Mouse (Mus musculus): ENCODE data around the gene Pigr. TPM values are rescaled to one million over a fixed set of nuclear protein-coding genes. Genes with fewer than 3 reads are reported as not detected.

Pigr gene
- polyA plus RNA-seq (2015; fragmentation: Nextera tagmentation; extraction: Ambion mirVana), result 0.22 and 0.46 TPM in 2 replicates

GRCm38 (mm10) chr1:130826448-130826847 is at the start of gene Pigr:
Gene Pigr, plus strand, starts transcription at chr1:130826684.
- H3K27ac ChIP-seq (replicated peaks), result no peak within 1 kb of the TSS
- DNase-seq (ENCODE audit: low spot score), result no peak
- WGBS, result 83% methylated on average over 5 of the region's 5 CpGs

GRCm38 (mm10) chr1:130779867-130780266 is 46.6 kb upstream of the Pigr start:
- H3K4me3 ChIP-seq (ENCODE audit: low read depth, low read length), result no peak overlapping the region
- no peak overlapping the region for H3K27ac ChIP-seq (replicated peaks)
- no peak overlapping the region for H3K9ac ChIP-seq (ENCODE audit: low read length)
- H3K36me3 ChIP-seq (ENCODE audit: control insufficient read depth, insufficient read depth, low read length), result no peaks in the 10 kb centered on the region
- no peak overlapping the region for H3K4me2 ChIP-seq (replicated peaks; ENCODE audit: low read depth)
- no peaks in the 10 kb centered on the region for H3K9me3 ChIP-seq (ENCODE audit: control insufficient read depth, low read length)
- TF ChIP-seq CTCF (IDR thresholded peaks at IDR 0.05; ENCODE audit: low read depth), result no peak
- TF ChIP-seq EP300 (optimal IDR thresholded peaks at IDR 0.05), result no peak
- ATAC-seq (ENCODE audit: low FRiP score, low TSS enrichment), result no peak
- H3K27me3 ChIP-seq (ENCODE audit: control insufficient read depth, insufficient read depth, low read length), result no peaks in the 10 kb centered on the region
- no peaks in the 10 kb centered on the region for H3K4me1 ChIP-seq (replicated peaks; ENCODE audit: control insufficient read depth, insufficient read depth)
- no peak for DNase-seq (ENCODE audit: low spot score)
- WGBS, result 79% methylated on average over 3 of the region's 3 CpGs

More at GRCm38 (mm10) chr1:130826448-130826847, at the start of gene Pigr:
- no peaks in the 10 kb centered on the region for H3K9me3 ChIP-seq (ENCODE audit: control insufficient read depth, low read length)
- TF ChIP-seq EP300 (optimal IDR thresholded peaks at IDR 0.05) (no peak), CTCF (IDR thresholded peaks at IDR 0.05; ENCODE audit: low read depth) (no peak)
- H3K36me3 ChIP-seq (ENCODE audit: control insufficient read depth, insufficient read depth, low read length), result no peaks in the 10 kb centered on the region
- no peak within 1 kb of the TSS for H3K4me3 ChIP-seq (ENCODE audit: low read depth, low read length)
- H3K27me3 ChIP-seq (ENCODE audit: control insufficient read depth, insufficient read depth, low read length), result no peaks in the 10 kb centered on the region
- ATAC-seq (ENCODE audit: low FRiP score, low TSS enrichment), result no peak
- no peak within 1 kb of the TSS for H3K9ac ChIP-seq (ENCODE audit: low read length)
- H3K4me1 ChIP-seq (replicated peaks; ENCODE audit: control insufficient read depth, insufficient read depth), result no peaks in the 10 kb centered on the region
- no peak within 1 kb of the TSS for H3K4me2 ChIP-seq (replicated peaks; ENCODE audit: low read depth)

GRCm38 (mm10) chr1:130784054-130784453 is 42.4 kb upstream of the Pigr start:
- H3K9me3 ChIP-seq (ENCODE audit: control insufficient read depth, low read length), result no peaks in the 10 kb centered on the region
- no peak overlapping the region for H3K9ac ChIP-seq (ENCODE audit: low read length)
- H3K4me2 ChIP-seq (replicated peaks; ENCODE audit: low read depth), result no peak overlapping the region
- H3K4me3 ChIP-seq (ENCODE audit: low read depth, low read length), result no peak overlapping the region
- DNase-seq (ENCODE audit: low spot score), result peak; percentile 36
- no peak for TF ChIP-seq EP300 (optimal IDR thresholded peaks at IDR 0.05)
- TF ChIP-seq CTCF (IDR thresholded peaks at IDR 0.05; ENCODE audit: low read depth), result peak; percentile 76
- 0 out of 2 replicates have a peak, but pooled peaks have one; percentile 61 for ATAC-seq (ENCODE audit: low FRiP score, low TSS enrichment)
- H3K27ac ChIP-seq (replicated peaks), result no peak overlapping the region
- no peaks in the 10 kb centered on the region for H3K4me1 ChIP-seq (replicated peaks; ENCODE audit: control insufficient read depth, insufficient read depth)
- H3K36me3 ChIP-seq (ENCODE audit: control insufficient read depth, insufficient read depth, low read length), result no peaks in the 10 kb centered on the region
- WGBS, result 6% methylated on average over 4 of the region's 4 CpGs
- H3K27me3 ChIP-seq (ENCODE audit: control insufficient read depth, insufficient read depth, low read length), result no peaks in the 10 kb centered on the region

- WGBS, result 36% methylated on average over 4 of the region's 4 CpGs
- Histone ChIP-seq H3K4me2 (replicated peaks; ENCODE audit: low read depth) (no peak overlapping the region), H3K4me1 (replicated peaks; ENCODE audit: control insufficient read depth, insufficient read depth) (no peaks in the 10 kb centered on the region), H3K36me3 (ENCODE audit: control insufficient read depth, insufficient read depth, low read length) (no peaks in the 10 kb centered on the region), H3K9me3 (ENCODE audit: control insufficient read depth, low read length) (no peaks in the 10 kb centered on the region), H3K27me3 (ENCODE audit: control insufficient read depth, insufficient read depth, low read length) (no peaks in the 10 kb centered on the region), H3K27ac (replicated peaks) (no peak overlapping the region), H3K9ac (ENCODE audit: low read length) (no peak overlapping the region), H3K4me3 (ENCODE audit: low read depth, low read length) (no peak overlapping the region)
- TF ChIP-seq CTCF (IDR thresholded peaks at IDR 0.05; ENCODE audit: low read depth) (peak; percentile 73), EP300 (optimal IDR thresholded peaks at IDR 0.05) (no peak)
- DNase-seq (ENCODE audit: low spot score) (peak; percentile 66), ATAC-seq (ENCODE audit: low FRiP score, low TSS enrichment) (peak; percentile 79; the same call in 1 of the 2 replicates)
Measured at GRCm38 (mm10) chr1:130787001-130787400, 39.5 kb upstream of the Pigr start.

- peak; percentile 53; the same call in 1 of the 2 replicates for ATAC-seq (ENCODE audit: low FRiP score, low TSS enrichment)
- Histone ChIP-seq H3K27ac (replicated peaks) (no peak overlapping the region), H3K4me3 (ENCODE audit: low read depth, low read length) (no peak overlapping the region), H3K9ac (ENCODE audit: low read length) (no peak overlapping the region), H3K4me1 (replicated peaks; ENCODE audit: control insufficient read depth, insufficient read depth) (no peaks in the 10 kb centered on the region), H3K9me3 (ENCODE audit: control insufficient read depth, low read length) (no peaks in the 10 kb centered on the region), H3K27me3 (ENCODE audit: control insufficient read depth, insufficient read depth, low read length) (no peaks in the 10 kb centered on the region), H3K4me2 (replicated peaks; ENCODE audit: low read depth) (no peak overlapping the region), H3K36me3 (ENCODE audit: control insufficient read depth, insufficient read depth, low read length) (no peaks in the 10 kb centered on the region)
- TF ChIP-seq CTCF (IDR thresholded peaks at IDR 0.05; ENCODE audit: low read depth), result no peak
- DNase-seq (ENCODE audit: low spot score), result no peak
- WGBS, result 64% methylated on average over 3 of the region's 3 CpGs
Measured at GRCm38 (mm10) chr1:130789512-130790451, 36.7 kb upstream of the Pigr start.

GRCm38 (mm10) chr1:130795331-130795730 is 31.2 kb upstream of the Pigr start:
- Histone ChIP-seq H3K9ac (ENCODE audit: low read length) (no peak overlapping the region), H3K4me1 (replicated peaks; ENCODE audit: control insufficient read depth, insufficient read depth) (no peaks in the 10 kb centered on the region), H3K4me3 (ENCODE audit: low read depth, low read length) (no peak overlapping the region), H3K9me3 (ENCODE audit: control insufficient read depth, low read length) (no peaks in the 10 kb centered on the region), H3K27me3 (ENCODE audit: control insufficient read depth, insufficient read depth, low read length) (no peaks in the 10 kb centered on the region), H3K27ac (replicated peaks) (no peak overlapping the region), H3K36me3 (ENCODE audit: control insufficient read depth, insufficient read depth, low read length) (no peaks in the 10 kb centered on the region), H3K4me2 (replicated peaks; ENCODE audit: low read depth) (no peak overlapping the region)
- DNase-seq (ENCODE audit: low spot score) (no peak), ATAC-seq (ENCODE audit: low FRiP score, low TSS enrichment) (no peak)
- no peak for TF ChIP-seq CTCF (IDR thresholded peaks at IDR 0.05; ENCODE audit: low read depth)
- no peak for TF ChIP-seq EP300 (optimal IDR thresholded peaks at IDR 0.05)
- WGBS, result 69% methylated on average over 2 of the region's 2 CpGs
